Mouse (Mus musculus) testis, adult 2 months (tissue): Measurements from ENCODE around the gene Sap30bp. TPM values are rescaled to one million over a fixed set of nuclear protein-coding genes. Genes with fewer than 3 reads are reported as not detected.
A peak's percentile ranks its signal among the peaks of the same experiment; 100 is the strongest.

Experiments
- H3K27ac ChIP-seq: fragments of 200-500 bp; 2 replicates; pipeline ENCODE4 v1.5.1; 2012; ENCODE audit warnings: low read depth, low read length; ENCODE audit not compliant: control insufficient read depth, insufficient read depth
- H3K27me3 ChIP-seq: fragments of 200-500 bp; 2 replicates; pipeline ENCODE4 v1.6.1; 2012; ENCODE audit warnings: mild to moderate bottlenecking, low read length, moderate library complexity; ENCODE audit not compliant: control insufficient read depth, insufficient read depth
- H3K36me3 ChIP-seq: fragments of 200-500 bp; 2 replicates; pipeline ENCODE4 v1.6.1; 2012; ENCODE audit warnings: mild to moderate bottlenecking, low read length; ENCODE audit not compliant: control insufficient read depth, insufficient read depth
- H3K4me1 ChIP-seq: fragments of 200-500 bp; 2 replicates; pipeline ENCODE4 v1.6.1; 2012; ENCODE audit warnings: low read length; ENCODE audit not compliant: control insufficient read depth, insufficient read depth
- H3K4me3 ChIP-seq: fragments of 200-500 bp; 2 replicates; pipeline ENCODE4 v1.5.1; 2012; ENCODE audit warnings: low read depth, mild to moderate bottlenecking, low read length, moderate library complexity, mixed read lengths; ENCODE audit not compliant: control insufficient read depth
- CTCF ChIP-seq: fragments of 200-500 bp; IDR thresholded peaks from 2 replicates; pipeline ENCODE4 v1.5.1; 2012; ENCODE audit warnings: low read depth, mild to moderate bottlenecking, inconsistent platforms, low read length, moderate library complexity; ENCODE audit not compliant: control insufficient read depth, insufficient read depth, insufficient replicate concordance
- POLR2A ChIP-seq: fragments of 200-500 bp; IDR thresholded peaks from 2 replicates; pipeline ENCODE4 v1.6.1; 2012; ENCODE audit warnings: low read depth, mild to moderate bottlenecking, inconsistent platforms, low read length, moderate library complexity; ENCODE audit not compliant: control insufficient read depth
- polyA plus RNA-seq: library from polyadenylated mRNA; depleted of rRNA; stranded (reverse); fragments of >200 nt; gene quantifications from 2 replicates; pipeline ENCODE4 v1.2.3, GENCODE M21; 2012

Sap30bp gene
- polyA plus RNA-seq, 1 experiment = 20.2 TPM

DNA sequence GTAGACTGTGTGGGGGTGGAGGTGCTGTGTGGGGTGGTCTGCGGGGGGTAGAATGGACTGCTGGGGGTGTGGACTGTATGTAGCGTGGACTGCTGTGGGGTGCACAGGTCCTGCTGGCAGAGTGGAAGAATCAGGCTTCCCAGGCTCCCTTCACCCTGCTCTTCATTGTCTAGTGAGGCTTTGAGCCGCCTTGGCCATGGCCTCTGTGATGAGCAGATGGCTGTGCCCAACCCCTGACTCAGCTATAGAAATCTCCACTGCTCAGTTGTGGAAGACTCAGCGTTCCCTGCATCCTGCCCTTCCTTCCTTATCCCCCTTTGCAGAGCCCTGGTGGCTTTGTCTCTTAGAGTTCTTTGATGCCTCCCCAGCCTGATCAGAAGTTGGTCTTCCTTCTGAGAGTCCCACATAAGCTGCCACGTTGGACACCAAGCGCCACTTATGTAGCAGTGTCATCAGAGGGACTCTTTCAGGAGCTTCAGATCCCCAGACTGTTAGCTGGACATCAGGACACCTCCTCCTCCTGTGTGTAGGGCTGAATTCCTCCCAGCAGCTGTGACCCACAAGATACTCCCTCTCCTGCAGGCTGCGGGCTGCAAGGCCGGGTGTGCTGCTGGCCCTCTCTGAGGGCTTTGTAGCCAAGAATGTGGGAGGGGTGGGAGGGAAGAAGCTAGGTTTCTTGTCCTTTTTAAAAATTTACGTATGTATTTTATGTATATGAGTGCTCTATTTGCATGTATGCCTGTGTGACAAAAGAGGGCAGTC is 29.8 kb downstream of the Sap30bp start:
- Histone ChIP-seq H3K4me1 (no peaks in the 10 kb centered on the region), H3K27me3 (no peaks in the 10 kb centered on the region), H3K4me3 (no peak overlapping the region), H3K36me3 (peaks cover 2% of the 10 kb centered on the region; the same call in 1 of the 2 replicates), H3K27ac (no peak overlapping the region)
- TF ChIP-seq POLR2A (no peak), CTCF (no peak)

DNA sequence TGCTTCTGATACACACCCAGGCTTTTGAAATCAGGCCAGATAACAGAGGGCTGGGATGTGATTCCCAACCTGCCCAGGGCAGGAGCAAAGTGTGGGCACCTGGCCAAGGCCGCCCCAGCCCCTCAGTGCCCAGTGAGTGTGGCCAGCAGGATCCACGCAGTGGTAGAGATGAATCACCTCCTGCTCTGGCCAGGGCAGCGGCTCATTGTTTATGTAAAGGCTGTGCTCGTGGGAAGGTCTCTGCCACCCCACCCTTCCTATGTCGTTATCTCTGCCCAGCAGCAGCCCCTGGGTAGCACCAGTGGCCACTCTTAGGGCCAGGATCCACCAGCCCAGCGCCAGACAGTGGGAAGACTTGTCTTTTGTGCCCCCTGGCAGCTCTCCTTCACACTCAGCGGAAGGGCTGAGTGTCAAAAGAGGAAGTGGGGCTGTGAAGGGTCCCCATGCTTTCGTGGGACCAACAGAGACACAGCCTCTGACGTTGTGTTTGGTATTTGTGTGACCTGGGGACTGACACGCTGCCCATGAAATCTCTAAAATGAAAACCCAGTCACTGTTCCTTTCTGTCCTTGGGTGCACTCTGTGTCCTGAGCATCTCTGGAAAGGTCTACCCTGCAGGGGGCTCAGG is 32.0 kb downstream of the Sap30bp start:
- Histone ChIP-seq H3K4me1 (no peaks in the 10 kb centered on the region), H3K36me3 (peaks cover 2% of the 10 kb centered on the region; the same call in 1 of the 2 replicates), H3K4me3 (no peak overlapping the region), H3K27ac (no peak overlapping the region), H3K27me3 (no peaks in the 10 kb centered on the region)
- TF ChIP-seq POLR2A = no peak
- no peak for TF ChIP-seq CTCF

DNA sequence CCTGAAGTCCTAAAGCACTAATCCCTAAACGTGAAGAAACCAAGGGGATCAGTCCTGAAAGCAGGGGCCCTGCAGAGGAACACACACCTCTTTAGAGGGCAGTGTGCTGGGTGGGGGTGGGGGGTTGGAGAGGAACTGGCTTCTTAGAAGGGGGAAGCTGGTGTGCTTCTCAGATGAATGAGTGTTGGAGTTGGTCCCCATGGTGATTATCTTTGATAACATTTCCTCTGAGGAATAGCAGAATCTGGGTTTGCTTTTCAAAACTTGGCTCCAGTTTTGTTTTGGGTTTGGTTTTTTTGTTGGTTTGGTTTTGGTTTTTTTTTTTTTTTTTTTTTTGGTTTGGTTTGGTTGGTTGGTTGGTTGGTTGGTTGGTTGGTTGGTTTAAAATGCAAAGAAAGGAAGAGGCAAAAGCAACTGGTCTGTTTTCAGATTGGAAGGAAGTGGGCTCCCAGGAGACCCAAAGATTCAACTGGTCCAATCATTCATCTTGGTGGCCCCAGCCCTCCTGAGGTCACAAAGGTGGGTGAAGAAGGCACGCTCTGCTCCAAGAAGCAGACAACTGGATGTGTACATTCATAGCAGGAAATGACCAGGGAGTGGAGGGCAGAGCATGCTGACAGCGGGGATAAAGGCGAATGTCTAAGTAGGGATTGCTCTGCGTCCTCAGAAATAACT is 35.8 kb downstream of the Sap30bp start:
- Histone ChIP-seq H3K27me3 (no peaks in the 10 kb centered on the region), H3K36me3 (peaks cover 2% of the 10 kb centered on the region; the same call in 1 of the 2 replicates), H3K27ac (no peak overlapping the region), H3K4me1 (no peaks in the 10 kb centered on the region), H3K4me3 (no peak overlapping the region)
- TF ChIP-seq POLR2A (no peak), CTCF (no peak)

DNA sequence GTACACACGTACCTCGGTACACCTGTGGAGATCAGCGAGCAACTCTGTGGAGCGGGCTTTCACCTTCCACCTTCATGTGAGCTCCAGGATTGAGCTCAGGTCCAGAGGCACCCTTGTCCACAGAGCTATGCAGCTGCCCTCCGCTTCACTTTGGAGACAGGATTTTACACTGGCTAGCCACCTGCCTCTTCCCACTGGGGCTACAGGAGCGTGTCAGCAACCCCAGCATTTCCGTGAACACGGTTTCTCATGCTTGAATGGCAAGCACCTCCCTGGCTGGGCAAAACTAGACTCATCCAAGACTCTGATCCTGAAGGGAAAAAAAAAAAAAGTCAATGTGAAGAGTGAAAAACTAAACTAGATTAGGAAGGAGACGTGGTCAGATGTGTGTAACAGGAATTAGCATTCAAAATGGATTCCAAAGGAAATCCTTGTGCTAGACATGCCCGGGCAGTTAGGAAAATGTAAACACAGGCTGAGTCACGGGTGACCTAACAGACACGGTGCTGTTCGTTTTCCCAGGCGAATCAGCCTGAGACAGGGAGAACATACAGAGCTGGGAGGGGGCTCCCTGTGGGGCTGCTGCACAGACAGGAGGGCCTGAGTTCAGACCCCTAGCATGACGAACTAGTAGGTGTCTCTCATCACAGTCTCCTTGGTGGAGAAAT is 37.1 kb downstream of the Sap30bp start:
- Histone ChIP-seq H3K4me1 (peaks cover 11% of the 10 kb centered on the region), H3K27ac (no peak overlapping the region), H3K4me3 (no peak overlapping the region), H3K36me3 (no peaks in the 10 kb centered on the region), H3K27me3 (no peaks in the 10 kb centered on the region; the same call in 1 of the 2 replicates)
- TF ChIP-seq POLR2A (no peak), CTCF (no peak)

DNA sequence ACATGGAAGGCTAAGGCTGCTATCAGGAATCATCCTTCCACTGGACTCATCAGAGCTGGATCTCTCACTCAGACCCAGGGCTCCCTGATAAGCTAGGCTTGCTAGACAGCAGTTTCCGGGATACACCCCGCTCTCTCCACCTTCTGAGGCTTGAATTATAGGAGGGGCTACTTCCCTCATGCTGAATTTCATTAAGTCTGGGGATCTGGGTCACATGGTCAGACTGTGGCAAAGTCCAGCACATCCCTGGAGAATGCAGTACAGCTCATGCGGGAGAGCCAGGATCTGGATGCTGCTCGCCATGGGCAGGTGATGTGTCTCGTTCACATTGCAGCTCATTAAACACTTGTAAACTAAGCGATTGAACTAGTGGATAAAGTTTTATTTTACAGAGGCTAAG is 37.9 kb downstream of the Sap30bp start:
- Histone ChIP-seq H3K27me3 (no peaks in the 10 kb centered on the region; the same call in 1 of the 2 replicates), H3K4me3 (no peak overlapping the region), H3K36me3 (no peaks in the 10 kb centered on the region), H3K27ac (no peak overlapping the region), H3K4me1 (peaks cover 12% of the 10 kb centered on the region)
- TF ChIP-seq POLR2A = no peak
- no peak for TF ChIP-seq CTCF

DNA sequence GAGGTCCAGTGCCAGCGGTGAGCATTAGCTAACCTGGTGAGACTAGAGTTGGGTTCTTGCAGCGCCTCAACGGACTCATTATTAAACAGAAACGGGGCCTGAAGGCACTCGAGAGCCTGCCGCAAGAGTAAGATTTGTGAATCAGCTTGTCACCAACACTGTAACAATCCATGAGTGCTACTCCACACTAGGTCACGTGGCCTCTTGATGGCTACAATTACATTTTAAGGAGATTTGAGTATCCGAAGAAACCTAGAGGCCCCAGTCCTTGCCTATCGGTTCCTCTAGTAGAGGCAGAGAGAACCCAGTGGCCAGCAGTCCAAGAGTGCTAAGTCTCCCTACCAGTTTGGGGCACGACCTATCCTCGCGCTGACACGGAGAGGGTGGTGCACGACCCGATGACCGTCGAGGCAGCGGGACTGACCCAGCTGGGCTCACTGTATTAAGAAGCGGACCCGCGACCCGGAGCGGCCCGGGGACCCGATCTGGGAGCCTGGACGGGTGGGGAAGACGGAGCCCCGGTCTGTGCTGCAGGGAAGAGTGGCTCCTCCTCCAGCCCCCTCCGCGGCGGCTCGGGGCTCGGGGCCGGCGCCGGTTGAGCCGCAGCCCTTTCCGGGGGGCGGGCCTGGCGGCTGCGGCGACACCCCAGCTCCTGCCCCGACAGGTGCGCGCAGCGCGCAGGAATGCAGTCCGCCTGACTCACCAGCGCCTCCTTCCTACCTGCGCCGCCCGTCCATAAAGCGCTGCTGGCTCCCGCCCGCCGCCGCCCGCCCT is 41.4 kb downstream of the Sap30bp start, which contains the start of gene Itgb4:
Gene Itgb4, plus strand, starts transcription at position 401 of the 774 bp plus-strand sequence.
- no peak for TF ChIP-seq CTCF
- TF ChIP-seq POLR2A = no peak
- H3K4me1 ChIP-seq = peaks cover 12% of the 10 kb centered on the region
- H3K27me3 ChIP-seq = no peaks in the 10 kb centered on the region; the same call in 1 of the 2 replicates
- H3K27ac ChIP-seq = no peak within 1 kb of the TSS
- H3K4me3 ChIP-seq = peak within 1 kb of the TSS; percentile 64
- H3K36me3 ChIP-seq = no peaks in the 10 kb centered on the region
